7 mouse cellular contexts compared by ENCODE assay signal in the genomic region with DNA sequence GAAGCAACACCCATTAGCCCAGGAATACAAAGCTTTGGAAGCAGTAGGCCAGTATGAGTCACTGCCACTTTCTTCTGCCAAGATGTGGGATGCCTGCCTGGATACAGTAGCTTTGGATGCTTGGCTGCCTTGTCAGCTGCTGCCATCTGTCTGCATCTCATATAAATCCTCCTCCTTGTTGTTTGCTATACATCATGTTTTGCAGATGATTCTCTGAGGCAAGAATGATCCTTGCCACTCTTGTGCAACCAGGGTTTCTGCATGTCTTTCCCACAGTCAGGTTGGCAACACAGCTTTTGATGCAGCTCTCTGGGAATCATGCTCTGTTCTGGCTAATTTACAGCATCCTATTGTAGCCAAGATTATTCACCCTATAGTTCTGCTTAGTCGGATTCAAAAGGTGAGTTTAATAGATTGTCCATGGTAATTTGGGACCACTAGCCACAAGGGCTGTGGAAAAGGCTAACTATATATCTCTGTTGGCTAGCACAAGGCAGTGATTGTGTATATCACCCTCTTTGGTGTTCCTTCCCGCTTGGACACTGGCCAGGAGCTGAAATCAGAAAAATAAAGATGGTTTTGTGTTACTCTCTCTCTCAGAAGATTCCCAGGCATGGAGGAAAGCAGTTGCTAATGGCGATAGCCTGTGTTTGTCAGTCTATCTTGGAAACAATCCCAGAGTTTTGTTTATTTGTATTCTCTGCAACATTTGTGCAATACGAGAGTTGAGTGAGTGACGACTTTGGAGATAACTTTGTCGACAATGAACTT.
DNase-seq lines count a peak whose midpoint lies in the region; ATAC-seq and TF ChIP-seq lines count a peak whose summit lies in the region.

No protein-coding gene starts in this region.

- peak; percentile 88 for ATAC-seq in Patski

- POLR2A ChIA-PET in Patski (lab: Charles Lee), result no interaction called here

- DNase-seq in 3T3-L1 (ENCODE audit: low read depth, low spot score) (peak; percentile 47), Patski (ENCODE audit: low read depth, low spot score) (peak; percentile 13)
- DNase-seq in frontal cortex, postnatal 25 days (ENCODE audit: low spot score in 2 of 2), result peak; percentile 27 to 53
- DNase-seq in left cerebral cortex, adult 8-10 months (ENCODE audit: low spot score in 2 of 2), result peak; percentile 15 to 89
- DNase-seq in right cerebral cortex, adult 2 months (ENCODE audit: low spot score in 2 of 2), result peak; percentile 75 to 87
- no peak for DNase-seq in spleen, adult 12 weeks (ENCODE audit: low spot score)
- no peak for DNase-seq in kidney, postnatal 10 days

- no peaks in the 10 kb centered on the region for H3K27me3 ChIP-seq in Patski

- CTCF ChIA-PET in Patski (lab: Charles Lee), result interaction anchor here (0.8 to 1.8 kb wide), 4 partner anchors 9 to 91 kb away, joined by 3 to 6 read pairs (median 4); no protein-coding TSS in a partner anchor

- TF ChIP-seq CTCF in Patski (IDR thresholded peaks at IDR 0.05), result peak; percentile 54

- in situ Hi-C loops in Patski (cut with MboI; ENCODE audit: low pct_unique_long_range_greater_than_20kb), result no loop called here

Comparison
In these comparisons a context has a peak if more than half of its experiments do, and no peak if none do; other contexts are left out.
1. DNase-seq: peak in 3T3-L1 (single experiment), Patski (single experiment), frontal cortex, postnatal 25 days (2 of 2), left cerebral cortex, adult 8-10 months (2 of 2) and right cerebral cortex, adult 2 months (2 of 2); none in spleen, adult 12 weeks (single experiment) and kidney, postnatal 10 days (single experiment).